Mouse (Mus musculus) CH12.LX (cell line): ENCODE results near the gene Bap1. TPM values are rescaled to one million over a fixed set of nuclear protein-coding genes. Genes with fewer than 3 reads are reported as not detected.

Experiments used
- DNase-seq: peaks from one replicate; pipeline ENCODE4 v3.0.0-alpha.2; 2013; ENCODE audit errors: extremely low read depth
- H3K27ac ChIP-seq: 2 replicates; pipeline ENCODE4 v1.5.1; 2012; ENCODE audit warnings: low read depth, mild to moderate bottlenecking, control low read depth, moderate library complexity; ENCODE audit not compliant: insufficient read depth
- H3K27me3 ChIP-seq: replicated peaks from 2 replicates; pipeline ENCODE3; 2012; ENCODE audit warnings: inconsistent platforms
- H3K36me3 ChIP-seq, 2 experiments: replicated peaks in 1 of 2; 2 replicates each; pipeline versions ENCODE3 to v1.6.1; 2012; ENCODE audit warnings: inconsistent platforms in 1 of 2, low read length in 1 of 2, mild to moderate bottlenecking in 1 of 2, mixed read lengths in 1 of 2, moderate library complexity in 1 of 2; ENCODE audit not compliant: control insufficient read depth in 1 of 2, insufficient read depth in 1 of 2
- H3K4me1 ChIP-seq, 2 experiments: 2 replicates each; pipeline ENCODE4 v1.6.1; 2012; ENCODE audit warnings: inconsistent platforms in 1 of 2, moderate library complexity in 1 of 2; ENCODE audit not compliant: insufficient read depth in 2 of 2, control insufficient read depth in 1 of 2
- H3K4me2 ChIP-seq: 2 replicates; pipeline ENCODE4 v1.6.1; 2012; ENCODE audit warnings: low read depth, mild to moderate bottlenecking, control low read depth; ENCODE audit not compliant: poor library complexity, insufficient read depth, severe bottlenecking
- H3K4me3 ChIP-seq, 3 experiments: fragments of 150-350 bp in 1 of 3; sonication (generic) in 1 of 3; replicated peaks in 1 of 3; 2 replicates each; pipeline versions ENCODE3 to v1.5.1; 2011 to 2012; ENCODE audit warnings: low read depth in 2 of 3, low read length in 2 of 3, mild to moderate bottlenecking in 2 of 3, moderate library complexity in 2 of 3, control low read depth in 1 of 3, improper control_type of control experiment in 1 of 3, inconsistent platforms in 1 of 3, mixed read lengths in 1 of 3; ENCODE audit not compliant: poor library complexity in 1 of 3
- H3K79me2 ChIP-seq: replicated peaks from 2 replicates; pipeline ENCODE4 v1.6.1; 2012; ENCODE audit warnings: mild to moderate bottlenecking, moderate library complexity; ENCODE audit not compliant: control insufficient read depth, poor library complexity, insufficient read depth, severe bottlenecking; ENCODE audit errors: extremely low read depth
- H3K9ac ChIP-seq: 2 replicates; pipeline ENCODE4 v1.6.1; 2012; ENCODE audit warnings: low read depth, mild to moderate bottlenecking, control low read depth, moderate library complexity; ENCODE audit not compliant: insufficient read depth
- H3K9me3 ChIP-seq: replicated peaks from 2 replicates; pipeline ENCODE3; 2012; ENCODE audit warnings: low read length, inconsistent platforms, mixed read lengths
- BHLHE40 ChIP-seq: IDR thresholded peaks from 2 replicates; pipeline ENCODE4 v1.6.1; 2011; ENCODE audit warnings: mild to moderate bottlenecking, low read depth, low read length, improper control_type of control experiment
- CHD1 ChIP-seq: IDR thresholded peaks from 2 replicates; pipeline ENCODE4 v1.6.1; 2012; ENCODE audit warnings: low read depth, low read length, improper control_type of control experiment, inconsistent platforms
- CHD2 ChIP-seq: IDR thresholded peaks from 2 replicates; pipeline ENCODE4 v1.6.1; 2011; ENCODE audit warnings: low read length, improper control_type of control experiment
- CTCF ChIP-seq, 2 experiments: IDR thresholded peaks in 1 of 2; conservative IDR thresholded peaks in 1 of 2; 2 replicates each; pipeline ENCODE4 v1.5.1; 2011 to 2012; ENCODE audit warnings: low read depth in 2 of 2, low read length in 2 of 2, improper control_type of control experiment in 1 of 2, inconsistent platforms in 1 of 2, mild to moderate bottlenecking in 1 of 2, moderate library complexity in 1 of 2
- E2F4 ChIP-seq: IDR thresholded peaks from 2 replicates; pipeline ENCODE4 v1.6.1; 2011; ENCODE audit warnings: low read depth, low read length, improper control_type of control experiment; ENCODE audit not compliant: insufficient replicate concordance
- ELF1 ChIP-seq: IDR thresholded peaks from 2 replicates; pipeline ENCODE4 v1.6.1; 2014; ENCODE audit warnings: low read depth, mild to moderate bottlenecking, inconsistent platforms, low read length, improper control_type of control experiment
- EP300 ChIP-seq: IDR thresholded peaks from 2 replicates; pipeline ENCODE4 v1.6.1; 2011; ENCODE audit warnings: low read length, improper control_type of control experiment
- ETS1 ChIP-seq: conservative IDR thresholded peaks from 2 replicates; pipeline ENCODE4 v1.6.1; 2012; ENCODE audit warnings: low read depth, mild to moderate bottlenecking, inconsistent platforms, low read length, improper control_type of control experiment, moderate library complexity
- GABPA ChIP-seq: IDR thresholded peaks from 2 replicates; pipeline ENCODE4 v1.6.1; 2012; ENCODE audit warnings: low read depth, low read length, improper control_type of control experiment, inconsistent platforms; ENCODE audit not compliant: insufficient replicate concordance
- HCFC1 ChIP-seq: IDR thresholded peaks from 2 replicates; pipeline ENCODE4 v1.6.1; 2012; ENCODE audit warnings: low read depth, mild to moderate bottlenecking, inconsistent platforms, low read length, improper control_type of control experiment
- IRF4 ChIP-seq: IDR thresholded peaks from 2 replicates; pipeline ENCODE4 v1.6.1; 2014; ENCODE audit warnings: low read depth, mild to moderate bottlenecking, inconsistent platforms, low read length, improper control_type of control experiment
- JUN ChIP-seq: IDR thresholded peaks from 2 replicates; pipeline ENCODE4 v1.6.1; 2011; ENCODE audit warnings: low read depth, mild to moderate bottlenecking, low read length, improper control_type of control experiment, moderate library complexity; ENCODE audit not compliant: insufficient read depth
- JUND ChIP-seq: conservative IDR thresholded peaks from 2 replicates; pipeline ENCODE4 v1.6.1; 2011; ENCODE audit warnings: low read depth, low read length, improper control_type of control experiment
- KAT2A ChIP-seq: IDR thresholded peaks from 2 replicates; pipeline ENCODE4 v1.6.1; 2012; ENCODE audit warnings: low read length, improper control_type of control experiment, inconsistent platforms; ENCODE audit not compliant: insufficient replicate concordance
- MAFK ChIP-seq: IDR thresholded peaks from 2 replicates; pipeline ENCODE4 v1.6.1; 2011; ENCODE audit warnings: low read length, improper control_type of control experiment; ENCODE audit not compliant: insufficient replicate concordance
- MAZ ChIP-seq: IDR thresholded peaks from 2 replicates; pipeline ENCODE4 v1.6.1; 2012; ENCODE audit warnings: low read depth, mild to moderate bottlenecking, inconsistent platforms, low read length, improper control_type of control experiment, moderate library complexity
- MEF2A ChIP-seq: IDR thresholded peaks from 2 replicates; pipeline ENCODE4 v1.6.1; 2014; ENCODE audit warnings: low read depth, mild to moderate bottlenecking, inconsistent platforms, low read length, improper control_type of control experiment, borderline replicate concordance
- MXI1 ChIP-seq: IDR thresholded peaks from 2 replicates; pipeline ENCODE4 v1.6.1; 2011; ENCODE audit warnings: mild to moderate bottlenecking, low read depth, low read length, improper control_type of control experiment
- MYC ChIP-seq: IDR thresholded peaks from 2 replicates; pipeline ENCODE4 v1.6.1; 2011; ENCODE audit warnings: low read depth, mild to moderate bottlenecking, improper control_type of control experiment, low read length
- NRF1 ChIP-seq: IDR thresholded peaks from 2 replicates; pipeline ENCODE4 v1.6.1; 2014; ENCODE audit warnings: low read depth, mild to moderate bottlenecking, inconsistent platforms, low read length, improper control_type of control experiment, moderate library complexity
- POLR2A ChIP-seq: IDR thresholded peaks from 2 replicates; pipeline ENCODE4 v1.6.1; 2011; ENCODE audit warnings: low read depth, mild to moderate bottlenecking, improper control_type of control experiment, low read length
- POLR2AphosphoS2 ChIP-seq: IDR thresholded peaks from 2 replicates; pipeline ENCODE4 v1.6.1; 2011; ENCODE audit warnings: low read depth, low read length, improper control_type of control experiment
- RCOR1 ChIP-seq: conservative IDR thresholded peaks from 2 replicates; pipeline ENCODE4 v1.6.1; 2012; ENCODE audit warnings: low read depth, mild to moderate bottlenecking, inconsistent platforms, low read length, improper control_type of control experiment
- SIN3A ChIP-seq: IDR thresholded peaks from 2 replicates; pipeline ENCODE4 v1.6.1; 2012; ENCODE audit warnings: low read length, improper control_type of control experiment, inconsistent platforms
- TBP ChIP-seq: conservative IDR thresholded peaks from 2 replicates; pipeline ENCODE4 v1.6.1; 2011; ENCODE audit warnings: low read depth, low read length, improper control_type of control experiment
- TCF12 ChIP-seq: IDR thresholded peaks from 2 replicates; pipeline ENCODE4 v1.6.1; 2014; ENCODE audit warnings: low read depth, mild to moderate bottlenecking, inconsistent platforms, low read length, improper control_type of control experiment
- ZC3H11A ChIP-seq: IDR thresholded peaks from 2 replicates; pipeline ENCODE4 v1.6.1; 2012; ENCODE audit warnings: low read depth, mild to moderate bottlenecking, inconsistent platforms, low read length, improper control_type of control experiment
- ZKSCAN1 ChIP-seq: IDR thresholded peaks from 2 replicates; pipeline ENCODE4 v1.6.1; 2012; ENCODE audit warnings: low read depth, inconsistent platforms, low read length, improper control_type of control experiment, borderline replicate concordance
- ZNF384 ChIP-seq: IDR thresholded peaks from 2 replicates; pipeline ENCODE4 v1.6.1; 2012; ENCODE audit warnings: low read depth, low read length, improper control_type of control experiment, inconsistent platforms
- dilution Hi-C: fragments of 300-500 bp; cut with MboI; formaldehyde crosslinking; loops from 2 replicates; pipeline ENCODE4 v1.14.3; 2020; ENCODE audit warnings: low sequenced_read_pairs; ENCODE audit not compliant: extremely low pct_unique_long_range_greater_than_20kb, extremely low pct_ligation_motif_present
- in situ Hi-C: fragments of 300-500 bp; cut with MboI; formaldehyde crosslinking; loops from 3 replicates; pipeline ENCODE4 v1.14.3; 2019; ENCODE audit warnings: low sequenced_read_pairs, low pct_ligation_motif_present, low pct_unique_long_range_greater_than_20kb, mixed read lengths
- polyA plus RNA-seq: library from polyadenylated mRNA; unstranded; fragments of >175 nt; gene quantifications from 2 replicates; pipeline ENCODE4 v1.2.1, GENCODE M21; 2012; ENCODE audit warnings: low read depth; ENCODE audit not compliant: insufficient read length
- total RNA-seq, 2 experiments: library from RNA; depleted of rRNA; stranded (reverse); fragments of 300-350 nt in 1 of 2; fragments of >200 nt in 1 of 2; gene quantifications; 2 replicates each; pipeline ENCODE4 v1.2.3; 2012 to 2014

The Bap1 gene
- total and polyA plus RNA-seq, 3 experiments: 56.6 to 87.7 (median 62.0) TPM

GRCm38 (mm10) chr14:31226978-31227377, 24.3 kb upstream of the Bap1 start:
- H3K4me2 ChIP-seq: no peak overlapping the region
- TF ChIP-seq EP300 (no peak), NRF1 (no peak), E2F4 (no peak), ZC3H11A (no peak), MYC (no peak), TCF12 (no peak), CTCF (conservative IDR thresholded peaks at IDR 0.05 in 1 of 2, IDR thresholded peaks at IDR 0.05 in 1 of 2; ENCODE audit: low read depth in 2 of 2, low read length in 2 of 2) (no peak), GABPA (no peak), MAZ (no peak), MXI1 (no peak), ZNF384 (no peak), POLR2AphosphoS2 (no peak), ETS1 (no peak), JUN (no peak), JUND (no peak), HCFC1 (no peak), MAFK (no peak), POLR2A (no peak), ZKSCAN1 (no peak)
- no peaks in the 10 kb centered on the region for H3K79me2 ChIP-seq
- H3K4me3 ChIP-seq: no peak overlapping the region
- H3K36me3 ChIP-seq: peaks cover 0 to 10% of the 10 kb centered on the region in 2 experiments
- no peak overlapping the region for H3K27ac ChIP-seq
- no peak for DNase-seq
- in situ Hi-C loops: no loop called here
- H3K4me1 ChIP-seq: peaks cover 12 to 18% of the 10 kb centered on the region in 2 experiments
- dilution Hi-C loops: no loop called here
- H3K9me3 ChIP-seq: no peaks in the 10 kb centered on the region
- H3K27me3 ChIP-seq: peaks cover 13% of the 10 kb centered on the region
- H3K9ac ChIP-seq: no peak overlapping the region

- peak; percentile 41 for DNase-seq
- peaks cover 14% of the 10 kb centered on the region for H3K27me3 ChIP-seq
- no peaks in the 10 kb centered on the region for H3K79me2 ChIP-seq
- peak overlapping the region; percentile 7; the same call in 1 of the 2 replicates for H3K9ac ChIP-seq
- in situ Hi-C loops: no loop called here
- H3K36me3 ChIP-seq: peaks cover 0 to 7% of the 10 kb centered on the region in 2 experiments
- H3K4me3 ChIP-seq: no peak overlapping the region
- no peaks in the 10 kb centered on the region for H3K9me3 ChIP-seq
- TF ChIP-seq EP300 (peak; percentile 60), ZNF384 (no peak), MEF2A (peak; percentile 56; the same call in 1 of the 2 replicates), IRF4 (peak; percentile 61; the same call in 1 of the 2 replicates), JUND (no peak), TCF12 (peak; percentile 75), ELF1 (peak; percentile 53), BHLHE40 (peak; percentile 53; the same call in 1 of the 2 replicates), CHD2 (peak; percentile 27; the same call in 1 of the 2 replicates), E2F4 (no peak), RCOR1 (0 out of 2 replicates have a peak, but pooled peaks have one; percentile 49), CHD1 (no peak), SIN3A (no peak), KAT2A (0 out of 2 replicates have a peak, but pooled peaks have one; percentile 40), HCFC1 (no peak), ETS1 (peak; percentile 53), TBP (no peak), JUN (no peak), POLR2A (peak; percentile 37; the same call in 1 of the 2 replicates), MYC (no peak)
- TF ChIP-seq, all 38 proteins: peak for 11
- Histone ChIP-seq H3K4me1 (peaks cover 15 to 29% of the 10 kb centered on the region in 2 experiments), H3K4me2 (peak overlapping the region; percentile 38), H3K27ac (no peak overlapping the region)
- dilution Hi-C loops: no loop called here
These were observed 23.0 kb upstream of the Bap1 start for GRCm38 (mm10) chr14:31228234-31228633.
